Mouse (Mus musculus) MEL (cell line): ENCODE data around the gene Il27. TPM values are rescaled to one million over a fixed set of nuclear protein-coding genes. Genes with fewer than 3 reads are reported as not detected.

Source experiments
- DNase-seq: peaks from one replicate; pipeline ENCODE4 v3.0.0; 2011; ENCODE audit warnings: low read depth, low spot score
- H3K27ac ChIP-seq: 2 replicates; pipeline ENCODE4 v1.5.1; 2012; ENCODE audit warnings: low read depth, mild to moderate bottlenecking, control low read depth, low read length, moderate library complexity; ENCODE audit not compliant: control insufficient read depth
- H3K27me3 ChIP-seq, 2 experiments: fragments of 150-350 bp in 1 of 2; sonication (generic) in 1 of 2; 2 replicates each; pipeline ENCODE4 v1.6.1; 2012; ENCODE audit warnings: low read length in 2 of 2, mild to moderate bottlenecking in 2 of 2, improper control_type of control experiment in 1 of 2, moderate library complexity in 1 of 2; ENCODE audit not compliant: insufficient read depth in 2 of 2, control insufficient read depth in 1 of 2
- H3K36me3 ChIP-seq, 2 experiments: 2 replicates each; pipeline ENCODE4 v1.6.1; 2012 to 2014; ENCODE audit warnings: low read length in 2 of 2, improper control_type of control experiment in 1 of 2, inconsistent platforms in 1 of 2, mild to moderate bottlenecking in 1 of 2; ENCODE audit not compliant: insufficient read depth in 2 of 2, control insufficient read depth in 1 of 2
- H3K4me1 ChIP-seq, 2 experiments: fragments of 150-350 bp in 1 of 2; sonication (generic) in 1 of 2; 2 replicates each; pipeline ENCODE4 v1.6.1; 2012; ENCODE audit warnings: low read length in 2 of 2, improper control_type of control experiment in 1 of 2, mild to moderate bottlenecking in 1 of 2; ENCODE audit not compliant: insufficient read depth in 2 of 2, control insufficient read depth in 1 of 2
- H3K4me3 ChIP-seq, 2 experiments: fragments of 150-350 bp in 1 of 2; sonication (generic) in 1 of 2; 2 replicates each; pipeline ENCODE4 v1.5.1; 2012; ENCODE audit warnings: low read depth in 2 of 2, low read length in 2 of 2, mild to moderate bottlenecking in 2 of 2, moderate library complexity in 2 of 2, control low read depth in 1 of 2, improper control_type of control experiment in 1 of 2; ENCODE audit not compliant: control insufficient read depth in 1 of 2, insufficient read depth in 1 of 2
- H3K79me2 ChIP-seq: 2 replicates; pipeline ENCODE4 v1.6.1; 2012; ENCODE audit warnings: mild to moderate bottlenecking, low read length, moderate library complexity; ENCODE audit not compliant: control insufficient read depth, poor library complexity, insufficient read depth
- H3K9ac ChIP-seq: 2 replicates; pipeline ENCODE4 v1.6.1; 2012; ENCODE audit warnings: low read depth, mild to moderate bottlenecking, control low read depth, low read length, moderate library complexity; ENCODE audit not compliant: control insufficient read depth, poor library complexity, severe bottlenecking
- H3K9me3 ChIP-seq: fragments of 150-350 bp; sonication (generic); replicated peaks from 2 replicates; pipeline ENCODE4 v1.6.1; 2012; ENCODE audit warnings: mild to moderate bottlenecking, low read length, improper control_type of control experiment, moderate library complexity; ENCODE audit not compliant: insufficient read depth
- CHD1 ChIP-seq: IDR thresholded peaks from 2 replicates; pipeline ENCODE4 v1.6.1; 2012; ENCODE audit warnings: low read depth, mild to moderate bottlenecking, inconsistent platforms, low read length, improper control_type of control experiment
- CHD2 ChIP-seq: IDR thresholded peaks from 2 replicates; pipeline ENCODE4 v1.6.1; 2011; ENCODE audit warnings: low read length, improper control_type of control experiment
- CTCF ChIP-seq, 3 experiments: IDR thresholded peaks in 2 of 3; conservative IDR thresholded peaks in 1 of 3; 2 replicates each; pipeline ENCODE4 v1.5.1; 2011 to 2012; ENCODE audit warnings: low read length in 3 of 3, low read depth in 2 of 3, mild to moderate bottlenecking in 2 of 3, improper control_type of control experiment in 1 of 3, inconsistent platforms in 1 of 3, mixed read lengths in 1 of 3, moderate library complexity in 1 of 3; ENCODE audit not compliant: control insufficient read depth in 1 of 3, insufficient read depth in 1 of 3, poor library complexity in 1 of 3, severe bottlenecking in 1 of 3
- E2F4 ChIP-seq: IDR thresholded peaks from 2 replicates; pipeline ENCODE4 v1.6.1; 2011; ENCODE audit warnings: low read depth, low read length, improper control_type of control experiment, borderline replicate concordance
- ELF1 ChIP-seq: IDR thresholded peaks from 2 replicates; pipeline ENCODE4 v1.6.1; 2014; ENCODE audit warnings: low read depth, mild to moderate bottlenecking, inconsistent platforms, low read length, improper control_type of control experiment, moderate library complexity
- EP300 ChIP-seq, 2 experiments: IDR thresholded peaks; 2 replicates each; pipeline ENCODE4 v1.6.1; 2011; ENCODE audit warnings: improper control_type of control experiment in 2 of 2, low read length in 2 of 2, low read depth in 1 of 2, mild to moderate bottlenecking in 1 of 2
- ETS1 ChIP-seq: IDR thresholded peaks from 2 replicates; pipeline ENCODE4 v1.6.1; 2012; ENCODE audit warnings: low read depth, mild to moderate bottlenecking, inconsistent platforms, low read length, improper control_type of control experiment, moderate library complexity
- GABPA ChIP-seq: IDR thresholded peaks from 2 replicates; pipeline ENCODE4 v1.6.1; 2012; ENCODE audit warnings: low read depth, mild to moderate bottlenecking, inconsistent platforms, low read length, improper control_type of control experiment, moderate library complexity
- GATA1 ChIP-seq: IDR thresholded peaks from 2 replicates; pipeline ENCODE4 v1.6.1; 2011; ENCODE audit warnings: low read depth, low read length, improper control_type of control experiment
- HCFC1 ChIP-seq: IDR thresholded peaks from 2 replicates; pipeline ENCODE4 v1.6.1; 2012; ENCODE audit warnings: low read depth, mild to moderate bottlenecking, inconsistent platforms, low read length, improper control_type of control experiment, moderate library complexity
- JUND ChIP-seq: IDR thresholded peaks from 2 replicates; pipeline ENCODE4 v1.6.1; 2011; ENCODE audit warnings: low read depth, mild to moderate bottlenecking, improper control_type of control experiment, low read length
- KAT2A ChIP-seq: conservative IDR thresholded peaks from 2 replicates; pipeline ENCODE4 v1.6.1; 2012; ENCODE audit warnings: low read depth, low read length, improper control_type of control experiment, inconsistent platforms
- MAFK ChIP-seq: IDR thresholded peaks from 2 replicates; pipeline ENCODE4 v1.6.1; 2011; ENCODE audit warnings: low read depth, mild to moderate bottlenecking, low read length, improper control_type of control experiment, borderline replicate concordance
- MAX ChIP-seq: IDR thresholded peaks from 2 replicates; pipeline ENCODE4 v1.6.1; 2011; ENCODE audit warnings: low read length, improper control_type of control experiment
- MAZ ChIP-seq: IDR thresholded peaks from 2 replicates; pipeline ENCODE4 v1.6.1; 2012; ENCODE audit warnings: low read depth, mild to moderate bottlenecking, inconsistent platforms, low read length, improper control_type of control experiment
- MEF2A ChIP-seq: IDR thresholded peaks from 2 replicates; pipeline ENCODE4 v1.6.1; 2014; ENCODE audit warnings: low read depth, mild to moderate bottlenecking, inconsistent platforms, low read length, improper control_type of control experiment; ENCODE audit not compliant: poor library complexity, insufficient replicate concordance, severe bottlenecking; ENCODE audit errors: extremely low read depth
- MXI1 ChIP-seq: IDR thresholded peaks from 2 replicates; pipeline ENCODE4 v1.6.1; 2011; ENCODE audit warnings: mild to moderate bottlenecking, low read depth, low read length, improper control_type of control experiment
- MYB ChIP-seq: IDR thresholded peaks from 2 replicates; pipeline ENCODE4 v1.6.1; 2011; ENCODE audit warnings: mild to moderate bottlenecking, low read depth, low read length, improper control_type of control experiment
- MYC ChIP-seq: IDR thresholded peaks from 2 replicates; pipeline ENCODE4 v1.6.1; 2011; ENCODE audit warnings: low read depth, mild to moderate bottlenecking, low read length, improper control_type of control experiment, moderate library complexity
- NELFE ChIP-seq: IDR thresholded peaks from 2 replicates; pipeline ENCODE4 v1.6.1; 2011; ENCODE audit warnings: low read depth, low read length, improper control_type of control experiment
- NRF1 ChIP-seq: IDR thresholded peaks from 2 replicates; pipeline ENCODE4 v1.6.1; 2014; ENCODE audit warnings: low read depth, mild to moderate bottlenecking, inconsistent platforms, low read length, improper control_type of control experiment, moderate library complexity; ENCODE audit not compliant: poor library complexity, insufficient read depth, severe bottlenecking
- POLR2A ChIP-seq, 2 experiments: IDR thresholded peaks; 2 replicates each; pipeline ENCODE4 v1.6.1; 2011 to 2012; ENCODE audit warnings: low read length in 2 of 2, mild to moderate bottlenecking in 2 of 2, control low read depth in 1 of 2, improper control_type of control experiment in 1 of 2, low read depth in 1 of 2, moderate library complexity in 1 of 2; ENCODE audit not compliant: control insufficient read depth in 1 of 2, insufficient read depth in 1 of 2, poor library complexity in 1 of 2
- POLR2AphosphoS2 ChIP-seq: IDR thresholded peaks from 2 replicates; pipeline ENCODE4 v1.6.1; 2011; ENCODE audit warnings: low read length, improper control_type of control experiment
- POLR2AphosphoS5 ChIP-seq: IDR thresholded peaks from 2 replicates; pipeline ENCODE4 v1.6.1; 2012; ENCODE audit warnings: low read depth, borderline replicate concordance, mild to moderate bottlenecking, inconsistent platforms, low read length, moderate library complexity, mixed read lengths
- RAD21 ChIP-seq: IDR thresholded peaks from 2 replicates; pipeline ENCODE4 v1.6.1; 2011; ENCODE audit warnings: mild to moderate bottlenecking, low read depth, low read length, improper control_type of control experiment
- RCOR1 ChIP-seq: IDR thresholded peaks from 2 replicates; pipeline ENCODE4 v1.6.1; 2012; ENCODE audit warnings: low read depth, mild to moderate bottlenecking, inconsistent platforms, low read length, improper control_type of control experiment
- SMC3 ChIP-seq: IDR thresholded peaks from 2 replicates; pipeline ENCODE4 v1.6.1; 2011; ENCODE audit warnings: low read depth, low read length, improper control_type of control experiment
- TAL1 ChIP-seq: IDR thresholded peaks from 2 replicates; pipeline ENCODE4 v1.6.1; 2012; ENCODE audit warnings: mild to moderate bottlenecking, inconsistent platforms, low read length, moderate library complexity, mixed read lengths
- TBP ChIP-seq: IDR thresholded peaks from 2 replicates; pipeline ENCODE4 v1.8.0; 2011; ENCODE audit warnings: low read depth, low read length, improper control_type of control experiment
- TCF12 ChIP-seq: IDR thresholded peaks from 2 replicates; pipeline ENCODE4 v1.6.1; 2014; ENCODE audit warnings: low read depth, mild to moderate bottlenecking, inconsistent platforms, low read length, improper control_type of control experiment, moderate library complexity
- UBTF ChIP-seq: IDR thresholded peaks from 2 replicates; pipeline ENCODE4 v1.6.1; 2012; ENCODE audit warnings: low read depth, mild to moderate bottlenecking, inconsistent platforms, low read length, improper control_type of control experiment, moderate library complexity, borderline replicate concordance; ENCODE audit not compliant: insufficient read depth
- USF1 ChIP-seq: IDR thresholded peaks from 2 replicates; pipeline ENCODE4 v1.6.1; 2014; ENCODE audit warnings: low read depth, mild to moderate bottlenecking, inconsistent platforms, low read length, improper control_type of control experiment, moderate library complexity
- USF2 ChIP-seq, 2 experiments: IDR thresholded peaks; 2 replicates each; pipeline ENCODE4 v1.6.1; 2011 to 2012; ENCODE audit warnings: improper control_type of control experiment in 2 of 2, low read length in 2 of 2, borderline replicate concordance in 1 of 2, inconsistent platforms in 1 of 2, low read depth in 1 of 2, mild to moderate bottlenecking in 1 of 2; ENCODE audit not compliant: insufficient read depth in 1 of 2
- ZC3H11A ChIP-seq: IDR thresholded peaks from 2 replicates; pipeline ENCODE4 v1.6.1; 2012; ENCODE audit warnings: low read depth, mild to moderate bottlenecking, inconsistent platforms, low read length, improper control_type of control experiment
- ZMIZ1 ChIP-seq: IDR thresholded peaks from 2 replicates; pipeline ENCODE4 v1.6.1; 2012; ENCODE audit warnings: low read depth, mild to moderate bottlenecking, inconsistent platforms, low read length, improper control_type of control experiment, moderate library complexity
- polyA plus RNA-seq, 2 experiments: library from polyadenylated mRNA; stranded (reverse) in 1 of 2; unstranded in 1 of 2; fragments of >175 nt in 1 of 2; fragments of >200 nt in 1 of 2; gene quantifications; 2 replicates each; pipeline versions ENCODE4 v1.2.1 to v1.2.4; 2012; ENCODE audit warnings: low replicate concordance in 2 of 2, low read depth in 1 of 2; ENCODE audit not compliant: insufficient read length in 2 of 2, insufficient read depth in 1 of 2, missing spikeins in 1 of 2
- total RNA-seq: library from RNA; depleted of rRNA; stranded (reverse); fragments of 300-350 nt; gene quantifications from 2 replicates; pipeline ENCODE4 v1.2.3, GENCODE M21; 2012

Il27 gene
- total and polyA plus RNA-seq, 3 experiments, result 0.07 TPM; not detected in 2

GRCm38 (mm10) chr7:126621452-126622359, 27.0 kb upstream of the Il27 start:
- Histone ChIP-seq H3K4me3 (peak overlapping the region; percentile 0 to 12; a peak in 2 of 4 replicates), H3K36me3 (peaks cover 0 to 40% of the 10 kb centered on the region in 2 experiments; a peak in 2 of 4 replicates), H3K79me2 (no peaks in the 10 kb centered on the region), H3K9ac (peak overlapping the region; percentile 11), H3K9me3 (no peaks in the 10 kb centered on the region), H3K4me1 (peaks cover 23 to 52% of the 10 kb centered on the region in 2 experiments), H3K27me3 (no peaks in the 10 kb centered on the region), H3K27ac (peak overlapping the region; percentile 53)
- DNase-seq, result peak; percentile 86
- TF ChIP-seq E2F4 (no peak), USF1 (peak; percentile 59; the same call in 1 of the 2 replicates), GABPA (no peak), MEF2A (no peak), TAL1 (peak; percentile 93), SMC3 (no peak), MXI1 (peak; percentile 50), EP300 (IDR thresholded peaks at IDR 0.05; ENCODE audit: low read depth in 1 of 2, low read length in 2 of 2) (peak; percentile 89), RCOR1 (peak; percentile 82; the same call in 1 of the 2 replicates), TBP (peak; percentile 85), ELF1 (no peak), MAX (no peak), POLR2AphosphoS2 (no peak; the same call in 1 of the 2 replicates), ETS1 (peak; percentile 66), RAD21 (no peak), USF2 (IDR thresholded peaks at IDR 0.05; ENCODE audit: borderline replicate concordance in 1 of 2, insufficient read depth in 1 of 2, low read depth in 1 of 2, low read length in 2 of 2) (no peak), CHD1 (no peak), UBTF (no peak), HCFC1 (no peak), MYC (0 out of 2 replicates have a peak, but pooled peaks have one; percentile 11), MAFK (no peak), TCF12 (peak; percentile 90), MAZ (peak; percentile 84), KAT2A (no peak), JUND (no peak), MYB (no peak), CHD2 (no peak), ZMIZ1 (no peak), NRF1 (no peak), POLR2AphosphoS5 (no peak), CTCF (IDR thresholded peaks at IDR 0.05 in 2 of 3, conservative IDR thresholded peaks at IDR 0.05 in 1 of 3; ENCODE audit: control insufficient read depth in 1 of 3, insufficient read depth in 1 of 3, low read depth in 2 of 3, low read length in 3 of 3, poor library complexity in 1 of 3, severe bottlenecking in 1 of 3) (no peak), ZC3H11A (no peak), NELFE (no peak), POLR2A (IDR thresholded peaks at IDR 0.05; ENCODE audit: control insufficient read depth in 1 of 2, insufficient read depth in 1 of 2, low read depth in 1 of 2, low read length in 2 of 2, poor library complexity in 1 of 2) (no peak), GATA1 (peak; percentile 85)
